Mouse (Mus musculus): ENCODE results near the gene Gm6040.

Gene Gm6040

DNA sequence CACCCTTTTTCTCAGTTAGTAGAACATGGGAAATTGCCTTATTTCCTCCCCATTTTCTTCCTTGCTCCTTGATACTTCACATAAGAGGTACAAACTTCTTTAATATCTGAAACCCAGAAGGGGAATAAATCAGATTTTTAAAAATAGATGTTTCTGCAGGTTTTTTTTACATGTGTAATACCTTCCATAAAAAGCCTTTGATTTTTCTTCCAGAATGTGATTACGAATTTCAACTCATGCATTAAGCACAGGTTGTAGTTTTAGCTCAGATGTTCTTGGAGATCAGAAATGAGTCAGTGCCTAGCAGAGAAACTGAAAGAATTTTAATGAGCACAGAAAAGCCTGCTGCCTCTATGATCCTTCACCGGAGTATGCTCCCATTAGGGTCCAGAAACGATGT lies at the start of gene Gm6040:
TSS of gene Gm6040 (minus strand) at position 101 of the 400 bp plus-strand sequence.
- no peak for DNase-seq (ENCODE audit: low read depth, low spot score)

DNA sequence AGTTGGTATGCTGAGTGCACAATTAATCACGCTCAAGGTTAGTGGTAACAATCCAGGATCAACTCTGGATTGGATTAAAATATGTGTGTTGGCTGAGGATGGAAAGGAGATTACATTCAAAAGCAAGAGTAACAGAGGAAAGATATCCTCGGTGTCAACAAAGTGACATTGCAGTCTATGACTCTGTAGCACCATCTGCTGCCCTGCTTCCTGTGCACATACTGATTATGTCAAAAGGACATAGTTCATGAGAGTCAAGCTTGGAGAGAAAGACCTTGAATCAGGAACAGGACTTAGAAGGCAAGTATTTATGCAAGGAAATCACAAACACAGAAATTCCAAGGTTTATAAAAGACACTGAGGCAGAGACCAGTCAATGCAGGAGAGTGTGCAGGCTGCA lies 42.7 kb upstream of the Gm6040 start:
- DNase-seq (ENCODE audit: low read depth, low spot score): no peak

DNA sequence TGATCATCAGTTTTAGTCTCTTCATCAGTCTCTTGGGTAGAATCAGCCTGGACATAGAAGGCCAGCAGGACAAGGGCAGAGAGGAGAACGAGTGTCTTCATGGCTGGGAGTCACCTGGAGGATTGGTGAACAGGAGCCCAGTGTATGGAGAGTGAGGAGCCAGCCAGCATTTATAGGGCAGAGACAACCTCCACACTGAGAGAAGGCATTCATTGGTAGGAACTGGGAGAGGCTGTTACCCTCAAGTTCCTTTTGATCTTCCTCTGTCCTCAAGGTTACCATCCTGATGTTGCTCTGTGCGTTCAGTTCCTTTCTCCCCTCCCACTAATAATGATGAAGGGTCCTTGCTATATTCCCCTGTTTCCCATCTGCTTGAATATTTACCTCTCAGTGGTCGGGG lies 22.7 kb upstream of the Gm6040 start, which contains the start of gene AY761185:
TSS of gene AY761185 (minus strand) at position 101 of the 400 bp plus-strand sequence.
- DNase-seq (ENCODE audit: low read depth, low spot score): no peak

DNA sequence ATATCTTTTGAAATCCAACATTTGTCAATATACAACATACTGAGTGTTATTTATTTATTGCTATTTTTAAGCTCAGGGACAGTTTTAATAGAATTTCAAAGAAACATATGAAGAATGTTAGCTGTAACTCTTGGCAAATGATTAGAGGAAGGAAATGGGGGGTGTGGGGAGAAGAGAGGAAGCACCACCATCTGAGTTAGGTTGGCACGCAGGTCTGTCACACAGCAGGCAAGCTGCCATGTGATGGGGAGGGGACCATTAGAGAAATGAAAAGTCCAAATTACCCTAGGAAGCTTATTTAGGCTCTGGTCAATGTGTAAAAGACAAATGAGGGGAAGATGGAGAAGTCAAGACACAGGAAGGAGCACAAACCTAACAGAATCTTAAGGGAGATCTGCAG lies 9.6 kb downstream of the Gm6040 start:
- DNase-seq (ENCODE audit: low read depth, low spot score): no peak

DNA sequence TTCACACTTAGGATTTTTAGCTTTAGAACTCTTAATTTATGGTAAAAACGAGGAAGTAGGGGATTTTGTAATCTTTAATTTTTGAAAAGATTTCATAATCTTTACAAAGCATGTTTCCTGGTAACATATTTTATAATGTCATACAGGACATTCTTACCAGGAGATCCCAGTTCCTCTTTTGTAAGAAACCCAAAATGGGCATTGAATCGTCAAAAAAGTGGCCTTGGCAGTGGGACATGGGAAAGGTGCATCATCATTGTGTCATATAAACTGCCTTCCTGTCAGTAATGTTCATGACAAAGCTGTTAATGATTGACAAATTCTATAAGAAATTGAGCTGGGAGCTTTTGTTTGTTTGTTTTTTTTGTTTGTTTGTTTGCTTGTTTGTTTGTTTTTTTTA lies 13.6 kb downstream of the Gm6040 start:
- no peak for DNase-seq (ENCODE audit: low read depth, low spot score)

DNA sequence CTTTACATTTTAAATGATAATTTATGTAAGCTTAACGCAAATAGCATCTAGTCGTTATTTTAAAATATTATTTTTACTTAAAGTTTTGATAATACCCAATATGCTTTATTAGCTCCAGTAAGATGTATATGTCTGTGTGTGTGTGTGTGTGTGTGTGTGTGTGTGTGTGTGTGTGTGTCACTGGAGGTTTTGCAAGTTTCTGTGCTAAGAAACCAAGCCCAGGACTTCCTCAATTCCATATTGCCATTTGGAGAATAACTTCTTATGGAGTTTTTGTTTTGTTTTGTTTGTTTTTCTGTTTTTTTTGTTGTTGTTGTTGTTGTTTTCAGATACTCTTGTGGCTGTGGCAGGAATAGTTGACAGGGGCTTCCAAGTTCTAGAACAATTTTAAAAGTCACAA lies 14.8 kb downstream of the Gm6040 start:
- DNase-seq (ENCODE audit: low read depth, low spot score): no peak

DNA sequence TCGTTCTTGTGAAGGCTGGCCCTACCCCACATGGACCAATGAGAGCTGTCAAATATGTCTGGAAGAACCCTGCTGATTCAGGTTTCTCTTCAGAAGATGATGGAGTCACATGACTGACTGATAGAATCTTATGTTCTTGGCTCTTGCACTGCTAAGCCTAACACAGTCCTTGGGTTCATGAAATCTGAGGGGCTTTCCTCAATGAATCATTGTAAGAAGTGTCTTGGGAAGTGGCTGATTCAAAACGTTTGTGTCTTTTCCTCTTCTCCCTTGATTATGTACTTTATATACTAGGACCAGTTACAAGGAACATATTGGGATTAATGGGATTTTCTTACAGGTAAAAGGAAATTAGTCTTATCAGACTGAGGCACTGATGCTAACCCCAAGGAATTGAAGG lies 19.3 kb downstream of the Gm6040 start, which contains the start of gene Gm15056:
TSS of gene Gm15056 (minus strand) at position 101 of the 400 bp plus-strand sequence.
- DNase-seq (ENCODE audit: low read depth, low spot score): no peak

DNA sequence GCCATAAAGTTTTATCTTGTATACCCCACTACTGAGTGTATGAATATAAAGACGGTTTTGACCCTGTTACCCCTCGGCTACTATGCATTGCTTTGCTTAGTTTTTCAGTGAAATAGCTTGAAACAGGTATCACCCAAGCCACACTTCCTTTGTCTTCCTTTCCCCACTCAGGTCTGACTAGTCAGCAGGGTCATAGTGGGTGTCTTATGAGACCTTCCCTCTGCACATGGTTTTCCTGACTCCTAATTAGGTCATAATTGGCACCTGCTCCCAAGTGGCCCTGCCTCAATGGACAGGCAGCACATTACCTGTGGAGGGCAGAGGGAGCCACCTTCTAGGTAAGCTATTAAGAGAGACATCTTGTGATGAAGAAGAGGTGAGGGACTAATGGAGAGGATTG lies 29.5 kb downstream of the Gm6040 start, which contains the start of gene Defb33:
TSS of gene Defb33 (plus strand) at position 301 of the 400 bp plus-strand sequence.
- DNase-seq (ENCODE audit: low read depth, low spot score): no peak

DNA sequence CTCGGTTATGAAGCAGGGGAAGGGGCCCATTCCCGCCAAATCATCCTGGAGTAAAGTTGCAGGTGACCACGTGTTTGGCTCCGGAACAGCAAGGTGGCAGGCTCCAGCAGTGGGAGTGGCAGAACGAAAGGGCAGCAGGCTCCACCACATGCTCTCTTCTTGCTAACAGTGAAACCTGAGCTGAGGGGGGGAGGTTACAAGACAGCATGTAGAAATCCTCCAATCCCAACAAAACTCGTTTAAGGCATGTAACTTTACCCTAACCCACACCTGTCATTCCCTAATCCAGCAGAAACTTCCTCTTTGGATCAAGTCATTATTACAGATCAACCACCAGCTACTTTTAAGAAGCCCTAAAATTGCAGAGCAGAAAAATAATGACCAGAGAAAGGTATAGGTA lies 47.3 kb downstream of the Gm6040 start:
- DNase-seq (ENCODE audit: low read depth, low spot score): no peak
